Mouse (Mus musculus) lung, postnatal 0 days (tissue): ENCODE measurements at regions not wholly inside any gene's neighbourhood (a gene's known extent, or its start where the extent isn't known, plus 50 kb on each side); places are given as distances from the start of the nearest gene placed in this dataset.

Experiments
- CTCF ChIP-seq: IDR thresholded peaks from 2 replicates; pipeline ENCODE4 v1.5.1; 2016; ENCODE audit warnings: antibody characterized with exemption, mild to moderate bottlenecking
- EP300 ChIP-seq: IDR thresholded peaks from 2 replicates; pipeline ENCODE4 v1.6.1; 2016; ENCODE audit warnings: antibody characterized with exemption, mild to moderate bottlenecking, control low read depth

DNA sequence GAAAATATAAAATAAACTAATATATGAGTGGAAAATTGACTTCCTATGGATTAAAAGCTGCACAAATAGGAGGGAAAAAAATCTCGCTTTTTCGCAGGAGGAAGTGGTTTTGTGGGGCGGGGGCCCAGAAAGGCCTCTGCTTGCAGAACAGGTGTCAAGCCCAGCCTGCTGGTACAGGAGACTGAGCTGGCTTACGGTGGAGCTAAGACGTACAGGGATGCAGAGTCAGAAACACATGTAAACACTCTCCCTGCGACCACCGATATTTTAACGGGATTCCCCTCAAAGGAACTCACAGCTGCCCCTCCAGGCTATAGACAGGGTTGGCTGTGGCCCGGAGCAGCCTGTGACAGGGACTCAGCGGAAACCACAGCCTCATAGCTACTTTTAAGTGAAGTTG, 87.1 kb upstream of the Nkx1-1 start:
- no peak for TF ChIP-seq EP300
- TF ChIP-seq CTCF, result no peak
